Mouse (Mus musculus) C2C12 (cell line): ENCODE measurements at regions not wholly inside any gene's neighbourhood (a gene's known extent, or its start where the extent isn't known, plus 50 kb on each side); places are given as distances from the start of the nearest gene placed in this dataset.

Experiments
- CEBPB ChIP-seq: IDR thresholded peaks from one replicate; pipeline ENCODE4 v1.6.1; 2011; ENCODE audit warnings: low read depth, mild to moderate bottlenecking, control low read depth, moderate library complexity
- CTCF ChIP-seq: IDR thresholded peaks from one replicate; pipeline ENCODE4 v1.5.1; 2011; ENCODE audit not compliant: control insufficient read depth, insufficient read depth, insufficient read length
- MAX ChIP-seq: IDR thresholded peaks from one replicate; pipeline ENCODE4 v1.6.1; 2011; ENCODE audit warnings: mild to moderate bottlenecking, control low read depth
- MYOG ChIP-seq: IDR thresholded peaks from one replicate; pipeline ENCODE4 v1.6.1; 2011; ENCODE audit not compliant: control insufficient read depth, insufficient read length; ENCODE audit errors: extremely low read depth

DNA sequence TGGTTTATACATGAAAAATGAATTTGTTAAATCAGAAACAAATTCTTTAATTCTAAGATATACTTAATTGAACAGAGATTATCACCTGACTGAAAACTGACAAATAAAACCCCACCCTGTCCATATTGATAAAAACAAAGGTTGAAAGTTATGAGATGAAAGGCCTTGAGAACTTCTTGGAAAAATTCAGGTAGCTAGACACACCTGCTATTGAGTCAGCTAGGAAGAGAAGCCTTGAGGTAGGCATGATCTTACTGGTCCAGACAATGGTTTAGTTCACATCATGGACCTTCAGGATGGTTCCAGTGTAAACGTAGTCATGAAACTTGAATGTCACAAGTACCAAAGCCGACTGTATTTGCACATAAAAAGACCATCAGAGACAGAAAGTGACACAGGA, 180.3 kb downstream of the 1700064H15Rik start:
- no peak for TF ChIP-seq CTCF
- TF ChIP-seq CEBPB = no peak
- TF ChIP-seq MYOG = no peak
- no peak for TF ChIP-seq MAX
